Mouse (Mus musculus): ENCODE data around the gene Abraxas2.

GRCm38 (mm10) chr7:132903796-132904195 is 44.8 kb downstream of the Abraxas2 start:
- no peak for TF ChIP-seq POLR2A (IDR thresholded peaks at IDR 0.05; ENCODE audit: borderline replicate concordance, control insufficient read depth, low read depth, low read length)
- TF ChIP-seq CTCF (IDR thresholded peaks at IDR 0.05; ENCODE audit: control insufficient read depth, insufficient read depth, low read length) = no peak

Data from bone marrow, adult 2 months (tissue).